Mouse (Mus musculus): Measurements from ENCODE around the gene Daam1. TPM values are rescaled to one million over a fixed set of nuclear protein-coding genes. Genes with fewer than 3 reads are reported as not detected.
A peak's percentile ranks its signal among the peaks of the same experiment; 100 is the strongest.

Daam1 gene
- polyA plus RNA-seq, 1 experiment from 2014 or later = 11.0 TPM

GRCm38 (mm10) chr12:71859096-71859495, 28.2 kb downstream of the Daam1 start:
- Histone ChIP-seq H3K4me1 (ENCODE audit: insufficient read depth, low read depth, low read length) (peaks cover 31% of the 10 kb centered on the region; the same call in 1 of the 2 replicates), H3K27ac (ENCODE audit: low read length) (no peak overlapping the region), H3K9me3 (ENCODE audit: low read length) (no peaks in the 10 kb centered on the region), H3K36me3 (ENCODE audit: insufficient read depth, low read length) (no peaks in the 10 kb centered on the region), H3K27me3 (replicated peaks; ENCODE audit: insufficient read depth, low read length) (no peaks in the 10 kb centered on the region), H3K9ac (replicated peaks; ENCODE audit: low read depth) (no peak overlapping the region), H3K4me2 (replicated peaks; ENCODE audit: low read depth, low read length) (no peak overlapping the region), H3K4me3 (ENCODE audit: low read depth, low read length) (no peak overlapping the region)
- DNase-seq (ENCODE audit: low spot score) = peak; percentile 47
- TF ChIP-seq CTCF (IDR thresholded peaks at IDR 0.05) (no peak), EP300 (IDR thresholded peaks at IDR 0.05) (no peak)
- 27% methylated on average over 5 of the region's 5 CpGs for WGBS
- no peak for ATAC-seq

GRCm38 (mm10) chr12:71863846-71864543, 33.1 kb downstream of the Daam1 start:
- no peaks in the 10 kb centered on the region for H3K27me3 ChIP-seq (replicated peaks; ENCODE audit: insufficient read depth, low read length)
- 17% methylated on average over 10 of the region's 10 CpGs for WGBS
- no peak overlapping the region for H3K9ac ChIP-seq (replicated peaks; ENCODE audit: low read depth)
- TF ChIP-seq EP300 (IDR thresholded peaks at IDR 0.05) (0 out of 2 replicates have a peak, but pooled peaks have one; percentile 38), CTCF (IDR thresholded peaks at IDR 0.05) (no peak)
- peak; percentile 87 for DNase-seq (ENCODE audit: low spot score)
- peak overlapping the region; percentile 18 for H3K4me2 ChIP-seq (replicated peaks; ENCODE audit: low read depth, low read length)
- H3K36me3 ChIP-seq (ENCODE audit: insufficient read depth, low read length) = no peaks in the 10 kb centered on the region
- H3K9me3 ChIP-seq (ENCODE audit: low read length) = no peaks in the 10 kb centered on the region
- peaks cover 10% of the 10 kb centered on the region; the same call in 1 of the 2 replicates for H3K4me1 ChIP-seq (ENCODE audit: insufficient read depth, low read depth, low read length)
- ATAC-seq = peak; percentile 85
- no peak overlapping the region for H3K4me3 ChIP-seq (ENCODE audit: low read depth, low read length)
- H3K27ac ChIP-seq (ENCODE audit: low read length) = 0 out of 2 replicates have a peak overlapping the region, but pooled peaks have one; percentile 11

DNA sequence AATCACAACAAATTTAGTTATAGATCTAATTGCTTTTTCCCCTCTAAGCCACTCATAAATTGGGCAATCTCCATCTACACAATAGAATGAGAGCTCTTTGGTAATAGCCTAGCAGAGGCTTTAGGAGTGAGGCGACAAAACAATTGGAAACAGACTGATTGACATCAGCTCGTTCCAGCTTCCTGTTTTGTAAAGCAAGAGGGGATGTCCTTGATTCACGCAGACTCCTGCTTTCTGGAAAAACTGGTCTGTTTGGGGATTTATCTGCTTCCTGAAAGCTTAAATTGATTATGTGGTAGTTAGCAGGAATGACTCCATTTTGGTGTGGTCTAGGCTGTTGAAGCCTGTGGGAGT, 33.6 kb downstream of the Daam1 start:
- H3K27ac ChIP-seq (ENCODE audit: low read length) = 0 out of 2 replicates have a peak overlapping the region, but pooled peaks have one; percentile 11
- DNase-seq (ENCODE audit: low spot score) = peak; percentile 83
- no peaks in the 10 kb centered on the region for H3K9me3 ChIP-seq (ENCODE audit: low read length)
- peak; percentile 51; the same call in 1 of the 2 replicates for ATAC-seq
- TF ChIP-seq EP300 (IDR thresholded peaks at IDR 0.05) = no peak
- TF ChIP-seq CTCF (IDR thresholded peaks at IDR 0.05) = no peak
- 13% methylated on average over 3 of the region's 3 CpGs for WGBS
- no peaks in the 10 kb centered on the region for H3K36me3 ChIP-seq (ENCODE audit: insufficient read depth, low read length)
- peaks cover 12% of the 10 kb centered on the region; the same call in 1 of the 2 replicates for H3K4me1 ChIP-seq (ENCODE audit: insufficient read depth, low read depth, low read length)
- no peak overlapping the region for H3K4me3 ChIP-seq (ENCODE audit: low read depth, low read length)
- H3K27me3 ChIP-seq (replicated peaks; ENCODE audit: insufficient read depth, low read length) = no peaks in the 10 kb centered on the region
- H3K9ac ChIP-seq (replicated peaks; ENCODE audit: low read depth) = no peak overlapping the region
- no peak overlapping the region for H3K4me2 ChIP-seq (replicated peaks; ENCODE audit: low read depth, low read length)

- no peak overlapping the region for H3K9ac ChIP-seq (replicated peaks; ENCODE audit: low read depth)
- WGBS = 66% methylated on average over 3 of the region's 3 CpGs
- H3K4me3 ChIP-seq (ENCODE audit: low read depth, low read length) = no peak overlapping the region
- peaks cover 12% of the 10 kb centered on the region; the same call in 1 of the 2 replicates for H3K4me1 ChIP-seq (ENCODE audit: insufficient read depth, low read depth, low read length)
- no peaks in the 10 kb centered on the region for H3K9me3 ChIP-seq (ENCODE audit: low read length)
- H3K27me3 ChIP-seq (replicated peaks; ENCODE audit: insufficient read depth, low read length) = no peaks in the 10 kb centered on the region
- ATAC-seq = no peak
- no peak overlapping the region for H3K4me2 ChIP-seq (replicated peaks; ENCODE audit: low read depth, low read length)
- no peak for TF ChIP-seq EP300 (IDR thresholded peaks at IDR 0.05)
- TF ChIP-seq CTCF (IDR thresholded peaks at IDR 0.05) = no peak
- no peak overlapping the region for H3K27ac ChIP-seq (ENCODE audit: low read length)
- no peaks in the 10 kb centered on the region for H3K36me3 ChIP-seq (ENCODE audit: insufficient read depth, low read length)
- DNase-seq (ENCODE audit: low spot score) = no peak
Observed at GRCm38 (mm10) chr12:71865937-71866336, 35.1 kb downstream of the Daam1 start.

GRCm38 (mm10) chr12:71867345-71868240, 36.7 kb downstream of the Daam1 start:
- H3K27ac ChIP-seq (ENCODE audit: low read length) = no peak overlapping the region
- no peak for DNase-seq (ENCODE audit: low spot score)

DNA sequence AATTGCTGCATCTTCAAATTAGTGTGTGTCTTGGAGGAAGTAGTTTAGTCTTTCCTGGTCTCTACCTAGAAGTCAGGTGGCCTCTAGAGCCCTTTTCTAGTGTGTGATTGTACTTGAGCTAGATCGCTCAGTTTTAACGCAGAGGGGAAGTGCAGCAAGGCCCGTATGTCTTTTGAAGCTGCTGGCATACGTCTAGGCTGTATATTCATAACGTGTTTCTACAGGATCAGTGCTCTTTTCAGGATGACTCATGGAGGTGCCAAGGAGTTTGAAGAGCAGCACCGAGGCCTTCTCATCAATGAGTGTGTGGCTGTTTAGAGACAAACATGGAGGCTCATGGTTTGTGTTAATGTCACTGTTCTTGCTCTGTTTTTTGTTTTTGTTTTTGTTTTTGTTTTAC, 39.8 kb downstream of the Daam1 start:
- Histone ChIP-seq H3K9me3 (ENCODE audit: low read length) (no peaks in the 10 kb centered on the region), H3K27ac (ENCODE audit: low read length) (no peak overlapping the region), H3K36me3 (ENCODE audit: insufficient read depth, low read length) (no peaks in the 10 kb centered on the region), H3K4me3 (ENCODE audit: low read depth, low read length) (no peak overlapping the region), H3K27me3 (replicated peaks; ENCODE audit: insufficient read depth, low read length) (no peaks in the 10 kb centered on the region), H3K4me2 (replicated peaks; ENCODE audit: low read depth, low read length) (no peak overlapping the region), H3K9ac (replicated peaks; ENCODE audit: low read depth) (no peak overlapping the region), H3K4me1 (ENCODE audit: insufficient read depth, low read depth, low read length) (peaks cover 6% of the 10 kb centered on the region; the same call in 1 of the 2 replicates)
- WGBS = 49% methylated on average over 6 of the region's 6 CpGs
- ATAC-seq (no peak; the same call in 1 of the 2 replicates), DNase-seq (ENCODE audit: low spot score) (no peak)
- TF ChIP-seq EP300 (IDR thresholded peaks at IDR 0.05) (no peak), CTCF (IDR thresholded peaks at IDR 0.05) (no peak)

More at GRCm38 (mm10) chr12:71867345-71868240, 36.7 kb downstream of the Daam1 start:
- Histone ChIP-seq H3K9me3 (ENCODE audit: low read length) (no peaks in the 10 kb centered on the region), H3K9ac (replicated peaks; ENCODE audit: low read depth) (no peak overlapping the region), H3K4me3 (ENCODE audit: low read depth, low read length) (no peak overlapping the region), H3K27me3 (replicated peaks; ENCODE audit: insufficient read depth, low read length) (no peaks in the 10 kb centered on the region), H3K36me3 (ENCODE audit: insufficient read depth, low read length) (no peaks in the 10 kb centered on the region), H3K4me1 (ENCODE audit: insufficient read depth, low read depth, low read length) (peaks cover 16% of the 10 kb centered on the region; the same call in 1 of the 2 replicates), H3K4me2 (replicated peaks; ENCODE audit: low read depth, low read length) (no peak overlapping the region)
- 78% methylated on average over 9 of the region's 9 CpGs for WGBS
- no peak for ATAC-seq
- TF ChIP-seq EP300 (IDR thresholded peaks at IDR 0.05) = no peak
- TF ChIP-seq CTCF (IDR thresholded peaks at IDR 0.05) = no peak

All from lung, postnatal 0 days (tissue).